Mouse (Mus musculus) E14TG2a.4 (cell line): ENCODE measurements around the gene Klhl2.

Experiments used
- CTCF ChIP-seq: conservative IDR thresholded peaks from 2 replicates; pipeline ENCODE4 v1.5.1; 2014; ENCODE audit warnings: low read length
- NANOG ChIP-seq: IDR thresholded peaks from 2 replicates; pipeline ENCODE4 v1.6.1; 2014; ENCODE audit warnings: borderline replicate concordance, low read length, mixed read lengths

- TF ChIP-seq CTCF (no peak), NANOG (no peak)
Observed at GRCm38 (mm10) chr8:64784235-64784634, 65.6 kb downstream of the Klhl2 start.
